Mouse (Mus musculus): ENCODE results near the gene Zfp384. TPM values are rescaled to one million over a fixed set of nuclear protein-coding genes. Genes with fewer than 3 reads are reported as not detected.

Zfp384 gene
- 5.5 and 7.0 TPM in 2 replicates for polyA plus RNA-seq (2015; fragmentation: Nextera tagmentation; extraction: Ambion mirVana)

GRCm38 (mm10) chr6:125009129-125009180 lies at the start of gene Zfp384:
Zfp384 (plus strand) TSS chr6:125009145.

GRCm38 (mm10) chr6:124965088-124965719 lies 43.7 kb upstream of the Zfp384 start, which contains the start of gene Cops7a:
Cops7a (minus strand) TSS chr6:124965538.

GRCm38 (mm10) chr6:124996551-124997501 lies 12.1 kb upstream of the Zfp384 start, which contains the start of gene Pianp:
Pianp (plus strand) TSS chr6:124996694.

DNA sequence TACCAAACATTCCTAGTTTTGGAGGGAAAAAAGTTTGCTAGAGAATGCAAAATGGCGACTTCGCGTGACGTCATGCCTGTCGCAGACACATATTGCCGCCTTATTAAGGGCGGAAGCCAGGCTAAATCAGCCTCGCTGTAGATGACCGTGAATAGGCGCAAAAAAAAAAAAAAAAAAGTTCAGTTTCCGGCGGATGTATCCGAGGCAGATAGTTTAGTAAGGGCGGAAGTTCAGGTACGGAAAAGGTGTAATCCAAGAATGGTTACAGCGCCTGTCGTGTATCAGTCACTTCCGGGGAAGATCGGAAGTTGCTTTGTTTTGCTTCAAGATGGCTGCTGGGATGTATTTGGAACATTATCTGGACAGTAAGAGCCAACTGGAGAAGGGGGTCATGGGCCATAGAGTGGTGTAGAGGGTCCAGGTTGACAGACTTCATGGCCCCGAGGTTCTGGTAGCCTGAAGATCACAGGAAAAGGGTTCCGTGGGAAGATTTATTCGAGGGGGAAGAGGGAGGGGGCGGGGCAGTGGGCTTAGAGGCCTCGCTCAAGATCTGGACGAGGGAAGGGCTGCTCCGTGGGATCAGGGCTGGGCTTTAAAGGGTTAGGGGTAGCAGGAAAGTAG lies 30.7 kb downstream of the Zfp384 start, which contains the start of gene Ing4:
Gene Ing4 (plus strand): TSS at position 228 of the 621 bp plus-strand sequence.

GRCm38 (mm10) chr6:125049678-125050077 lies 40.7 kb downstream of the Zfp384 start, which contains the start of gene Acrbp:
Acrbp (plus strand) TSS chr6:125049689.

DNA sequence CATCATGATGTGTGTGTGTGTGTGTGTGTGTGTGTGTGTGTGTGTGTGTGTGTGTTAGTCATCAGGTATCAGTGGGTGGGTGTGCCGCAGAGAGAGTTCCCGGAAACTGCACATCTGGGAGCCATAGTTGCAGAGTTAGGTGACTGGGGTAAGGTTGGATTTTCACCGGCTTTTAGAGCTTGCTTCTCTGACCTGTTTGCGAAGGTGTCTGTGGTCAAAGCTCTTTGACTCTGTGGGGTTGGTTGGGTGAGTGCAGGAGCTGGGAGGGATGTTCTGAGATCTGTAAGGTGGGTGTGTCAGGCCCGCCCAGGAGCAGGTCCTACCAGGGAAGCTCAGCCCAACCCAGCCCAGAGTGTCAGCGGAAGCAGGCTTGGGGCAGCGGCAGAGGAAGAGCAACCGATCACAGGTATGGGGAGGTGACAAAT lies 58.6 kb downstream of the Zfp384 start, which contains the start of gene Lpar5:
Gene Lpar5 (plus strand): TSS at position 350 of the 425 bp plus-strand sequence.

Other genes starting within 250 kb of the Zfp384 start
- gene Eno2, start 239.5 kb upstream of the Zfp384 start, polyA plus RNA-seq (2015; fragmentation: Nextera tagmentation; extraction: Ambion mirVana), result 1.1 and 1.7 TPM in 2 replicates
- gene Lrrc23, start 229.4 kb upstream of the Zfp384 start, polyA plus RNA-seq (2015; fragmentation: Nextera tagmentation; extraction: Ambion mirVana), result not detected in 2 replicates
- 10.9 and 12.5 TPM in 2 replicates for gene Spsb2, start 200.5 kb upstream of the Zfp384 start, polyA plus RNA-seq (2015; fragmentation: Nextera tagmentation; extraction: Ambion mirVana)
- gene Tpi1, start 194.8 kb upstream of the Zfp384 start, polyA plus RNA-seq (2015; fragmentation: Nextera tagmentation; extraction: Ambion mirVana), result 232 and 238 TPM in 2 replicates
- 55.3 and 56.8 TPM in 2 replicates for gene Usp5, start 179.7 kb upstream of the Zfp384 start, polyA plus RNA-seq (2015; fragmentation: Nextera tagmentation; extraction: Ambion mirVana)
- 223 and 253 TPM in 2 replicates for gene Cdca3, start 179.6 kb upstream of the Zfp384 start, polyA plus RNA-seq (2015; fragmentation: Nextera tagmentation; extraction: Ambion mirVana)
- 0.58 and 0.59 TPM in 2 replicates for gene Gnb3, start 168.9 kb upstream of the Zfp384 start, polyA plus RNA-seq (2015; fragmentation: Nextera tagmentation; extraction: Ambion mirVana)
- gene P3h3, start 151.4 kb upstream of the Zfp384 start, polyA plus RNA-seq (2015; fragmentation: Nextera tagmentation; extraction: Ambion mirVana), result 3.7 and 6.6 TPM in 2 replicates
- 0.16 and 0.99 TPM in 2 replicates for gene Gpr162, start 145.2 kb upstream of the Zfp384 start, polyA plus RNA-seq (2015; fragmentation: Nextera tagmentation; extraction: Ambion mirVana)
- gene Cd4, start 120.9 kb upstream of the Zfp384 start, polyA plus RNA-seq (2015; fragmentation: Nextera tagmentation; extraction: Ambion mirVana), result 0.23 and 0.62 TPM in 2 replicates
- gene Lag3, start 97.4 kb upstream of the Zfp384 start, polyA plus RNA-seq (2015; fragmentation: Nextera tagmentation; extraction: Ambion mirVana), result 1.6 and 2.9 TPM in 2 replicates
- gene Ptms, start 89.0 kb upstream of the Zfp384 start, polyA plus RNA-seq (2015; fragmentation: Nextera tagmentation; extraction: Ambion mirVana), result 66.4 and 88.8 TPM in 2 replicates
- 110 and 118 TPM in 2 replicates for gene Mlf2, start 77.8 kb upstream of the Zfp384 start, polyA plus RNA-seq (2015; fragmentation: Nextera tagmentation; extraction: Ambion mirVana)
- 55.1 and 59.7 TPM in 2 replicates for gene Cops7a, start 43.6 kb upstream of the Zfp384 start, polyA plus RNA-seq (2015; fragmentation: Nextera tagmentation; extraction: Ambion mirVana)
- gene Pianp, start 12.5 kb upstream of the Zfp384 start, polyA plus RNA-seq (2015; fragmentation: Nextera tagmentation; extraction: Ambion mirVana), result 0.41 and 0.47 TPM in 2 replicates
- 43.3 and 47.7 TPM in 2 replicates for gene Ing4, start 30.6 kb downstream of the Zfp384 start, polyA plus RNA-seq (2015; fragmentation: Nextera tagmentation; extraction: Ambion mirVana)
- 5.1 and 7.5 TPM in 2 replicates for gene Acrbp, start 40.5 kb downstream of the Zfp384 start, polyA plus RNA-seq (2015; fragmentation: Nextera tagmentation; extraction: Ambion mirVana)
- gene Lpar5, start 58.8 kb downstream of the Zfp384 start, polyA plus RNA-seq (2015; fragmentation: Nextera tagmentation; extraction: Ambion mirVana), result 1.4 and 1.8 TPM in 2 replicates
- 39.3 and 45.6 TPM in 2 replicates for gene Chd4, start 86.8 kb downstream of the Zfp384 start, polyA plus RNA-seq (2015; fragmentation: Nextera tagmentation; extraction: Ambion mirVana)
- 35.5 and 37.8 TPM in 2 replicates for gene Nop2, start 122.8 kb downstream of the Zfp384 start, polyA plus RNA-seq (2015; fragmentation: Nextera tagmentation; extraction: Ambion mirVana)
- gene Iffo1, start 136.1 kb downstream of the Zfp384 start, polyA plus RNA-seq (2015; fragmentation: Nextera tagmentation; extraction: Ambion mirVana), result 9.4 and 12.4 TPM in 2 replicates
- gene Gapdh, start 157.3 kb downstream of the Zfp384 start, polyA plus RNA-seq (2015; fragmentation: Nextera tagmentation; extraction: Ambion mirVana), result 647 and 650 TPM in 2 replicates
- gene Ncapd2, start 182.6 kb downstream of the Zfp384 start, polyA plus RNA-seq (2015; fragmentation: Nextera tagmentation; extraction: Ambion mirVana), result 118 and 127 TPM in 2 replicates
- 198 and 200 TPM in 2 replicates for gene Mrpl51, start 182.7 kb downstream of the Zfp384 start, polyA plus RNA-seq (2015; fragmentation: Nextera tagmentation; extraction: Ambion mirVana)
- gene Vamp1, start 206.4 kb downstream of the Zfp384 start, polyA plus RNA-seq (2015; fragmentation: Nextera tagmentation; extraction: Ambion mirVana), result 4.1 and 4.2 TPM in 2 replicates
- 5.6 and 8.6 TPM in 2 replicates for gene Tapbpl, start 222.7 kb downstream of the Zfp384 start, polyA plus RNA-seq (2015; fragmentation: Nextera tagmentation; extraction: Ambion mirVana)
- gene Cd27, start 227.9 kb downstream of the Zfp384 start, polyA plus RNA-seq (2015; fragmentation: Nextera tagmentation; extraction: Ambion mirVana), result 5.3 and 6.2 TPM in 2 replicates

All from spleen, postnatal 0 days (tissue).